Mouse (Mus musculus) liver, adult 2 months (tissue): ENCODE measurements around the gene Ngfr. TPM values are rescaled to one million over a fixed set of nuclear protein-coding genes. Genes with fewer than 3 reads are reported as not detected.

Source experiments
- DNase-seq: peaks from one replicate; pipeline ENCODE4 v3.0.0-alpha.2; 2011; ENCODE audit warnings: low read depth, low spot score; ENCODE audit errors: extremely low read depth
- H3K27ac ChIP-seq: fragments of 200-500 bp; replicated peaks from 2 replicates; pipeline ENCODE4 v1.5.1; 2012; ENCODE audit warnings: low read depth, mild to moderate bottlenecking, control low read depth, inconsistent platforms, low read length; ENCODE audit not compliant: insufficient read depth
- H3K27me3 ChIP-seq: fragments of 200-500 bp; 2 replicates; pipeline ENCODE4 v1.6.1; 2012; ENCODE audit warnings: mild to moderate bottlenecking, moderate library complexity, low read length, inconsistent platforms; ENCODE audit not compliant: control insufficient read depth, insufficient read depth
- H3K36me3 ChIP-seq: fragments of 200-500 bp; 2 replicates; pipeline ENCODE4 v1.6.1; 2012; ENCODE audit warnings: low read length, inconsistent platforms; ENCODE audit not compliant: control insufficient read depth, insufficient read depth
- H3K4me1 ChIP-seq: fragments of 200-500 bp; 2 replicates; pipeline ENCODE4 v1.6.1; 2011; ENCODE audit warnings: low read length; ENCODE audit not compliant: control insufficient read depth, insufficient read depth
- H3K4me3 ChIP-seq: fragments of 200-500 bp; 2 replicates; pipeline ENCODE4 v1.5.1; 2011; ENCODE audit warnings: low read depth, mild to moderate bottlenecking, control low read depth, low read length, moderate library complexity; ENCODE audit not compliant: insufficient read depth
- H3K79me2 ChIP-seq: fragments of 200-500 bp; 2 replicates; pipeline ENCODE4 v1.6.1; 2012; ENCODE audit warnings: inconsistent platforms, mild to moderate bottlenecking, low read length, moderate library complexity; ENCODE audit not compliant: control insufficient read depth, insufficient read depth
- H3K9ac ChIP-seq: fragments of 200-500 bp; 2 replicates; pipeline ENCODE4 v1.6.1; 2012; ENCODE audit warnings: low read depth, mild to moderate bottlenecking, control low read depth, inconsistent platforms, low read length
- CTCF ChIP-seq: fragments of 200-500 bp; IDR thresholded peaks from 2 replicates; pipeline ENCODE4 v1.5.1; 2011; ENCODE audit warnings: low read depth, low read length, control low read depth
- POLR2A ChIP-seq: fragments of 200-500 bp; IDR thresholded peaks from 2 replicates; pipeline ENCODE4 v1.6.1; 2011; ENCODE audit warnings: low read length, control low read depth; ENCODE audit not compliant: insufficient read depth; ENCODE audit errors: extremely low read depth
- WGBS: fragments of 180-500 bp; shearing (Covaris S2); methylation state at CpG from one replicate; pipeline ENCODE4 v1.1.7; 2018; 5-methylcytosine and 5-hydroxymethylcytosine counted together
- polyA plus RNA-seq: library from polyadenylated mRNA; depleted of rRNA; stranded (reverse); fragments of >200 nt; gene quantifications from 2 replicates; pipeline ENCODE4 v1.2.3, GENCODE M21; 2012; rRNA removed
- total RNA-seq: library from RNA; depleted of rRNA; stranded (reverse); fragments of >200 nt; gene quantifications from 2 replicates; pipeline ENCODE4 v1.2.3, GENCODE M21; 2014; rRNA removed

Ngfr gene
- total RNA-seq (1.0 and 3.0 TPM in 2 replicates), polyA plus RNA-seq (4.9 and 6.9 TPM in 2 replicates)

- peak within 1 kb of the TSS; percentile 56 for H3K4me3 ChIP-seq
- H3K27me3 ChIP-seq = peaks cover 10% of the 10 kb centered on the region
- no peak for TF ChIP-seq CTCF
- 0 out of 2 replicates have a peak, but pooled peaks have one; percentile 32 for TF ChIP-seq POLR2A
- no peak for DNase-seq
- H3K79me2 ChIP-seq = no peaks in the 10 kb centered on the region
- WGBS = 4% methylated on average over 39 of the region's 39 CpGs
- no peaks in the 10 kb centered on the region for H3K36me3 ChIP-seq
- H3K4me1 ChIP-seq = no peaks in the 10 kb centered on the region
- peak within 1 kb of the TSS; percentile 23; the same call in 1 of the 2 replicates for H3K9ac ChIP-seq
- H3K27ac ChIP-seq = no peak within 1 kb of the TSS
Measured at GRCm38 (mm10) chr11:95587423-95587951, at the start of gene Ngfr. Ngfr (minus strand) TSS chr11:95587735.

GRCm38 (mm10) chr11:95635030-95635429, 47.5 kb upstream of the Ngfr start:
- Histone ChIP-seq H3K27me3 (0 out of 2 replicates have a peak, but pooled peaks cover 5% of the 10 kb centered on the region), H3K4me1 (no peaks in the 10 kb centered on the region), H3K9ac (no peak overlapping the region), H3K79me2 (no peaks in the 10 kb centered on the region), H3K4me3 (no peak overlapping the region), H3K27ac (no peak overlapping the region), H3K36me3 (no peaks in the 10 kb centered on the region)
- TF ChIP-seq POLR2A = no peak
- TF ChIP-seq CTCF = no peak
- 21% methylated on average over 2 of the region's 2 CpGs for WGBS
- no peak for DNase-seq

- Histone ChIP-seq H3K9ac (no peak overlapping the region), H3K79me2 (no peaks in the 10 kb centered on the region), H3K36me3 (no peaks in the 10 kb centered on the region), H3K27ac (no peak overlapping the region), H3K27me3 (0 out of 2 replicates have a peak, but pooled peaks cover 3% of the 10 kb centered on the region), H3K4me1 (no peaks in the 10 kb centered on the region), H3K4me3 (no peak overlapping the region)
- TF ChIP-seq CTCF = no peak
- TF ChIP-seq POLR2A = no peak
- peak; percentile 22 for DNase-seq
- WGBS = 93% methylated on average over 2 of the region's 2 CpGs
Measured at GRCm38 (mm10) chr11:95633512-95634000, 46.0 kb upstream of the Ngfr start.

- no peaks in the 10 kb centered on the region for H3K79me2 ChIP-seq
- WGBS = 89% methylated on average over 6 of the region's 6 CpGs
- H3K9ac ChIP-seq = no peak overlapping the region
- no peaks in the 10 kb centered on the region for H3K4me1 ChIP-seq
- no peak overlapping the region for H3K27ac ChIP-seq
- DNase-seq = no peak
- no peaks in the 10 kb centered on the region for H3K36me3 ChIP-seq
- no peak overlapping the region for H3K4me3 ChIP-seq
- H3K27me3 ChIP-seq = no peaks in the 10 kb centered on the region
- TF ChIP-seq CTCF (no peak), POLR2A (no peak)
Measured at GRCm38 (mm10) chr11:95632474-95632873, 44.9 kb upstream of the Ngfr start.

GRCm38 (mm10) chr11:95631301-95631700, 43.8 kb upstream of the Ngfr start:
- H3K79me2 ChIP-seq = no peaks in the 10 kb centered on the region
- 67% methylated on average over 4 of the region's 4 CpGs for WGBS
- no peaks in the 10 kb centered on the region for H3K4me1 ChIP-seq
- TF ChIP-seq CTCF = no peak
- TF ChIP-seq POLR2A = no peak
- DNase-seq = no peak
- no peak overlapping the region for H3K27ac ChIP-seq
- H3K9ac ChIP-seq = no peak overlapping the region
- no peak overlapping the region for H3K4me3 ChIP-seq
- H3K36me3 ChIP-seq = no peaks in the 10 kb centered on the region
- no peaks in the 10 kb centered on the region for H3K27me3 ChIP-seq

GRCm38 (mm10) chr11:95630558-95630957, 43.0 kb upstream of the Ngfr start:
- H3K9ac ChIP-seq = no peak overlapping the region
- H3K4me3 ChIP-seq = no peak overlapping the region
- TF ChIP-seq CTCF = no peak
- TF ChIP-seq POLR2A = no peak
- no peaks in the 10 kb centered on the region for H3K79me2 ChIP-seq
- H3K4me1 ChIP-seq = no peaks in the 10 kb centered on the region
- DNase-seq = no peak
- WGBS = 81% methylated on average over 6 of the region's 6 CpGs
- H3K27ac ChIP-seq = no peak overlapping the region
- no peaks in the 10 kb centered on the region for H3K27me3 ChIP-seq
- H3K36me3 ChIP-seq = no peaks in the 10 kb centered on the region
